Mouse (Mus musculus): ENCODE data around the gene Scmh1.
A peak's percentile ranks its signal among the peaks of the same experiment; 100 is the strongest.

Scmh1 gene

GRCm38 (mm10) chr4:120544896-120545295, 139.8 kb downstream of the Scmh1 start:
- DNase-seq (ENCODE audit: low read depth, low spot score): peak; percentile 51

- DNase-seq (ENCODE audit: low read depth, low spot score): no peak
These were observed 151.5 kb downstream of the Scmh1 start for GRCm38 (mm10) chr4:120556592-120556991.

- DNase-seq (ENCODE audit: low read depth, low spot score): peak; percentile 19
These were observed 160.6 kb downstream of the Scmh1 start for GRCm38 (mm10) chr4:120565726-120566125.

GRCm38 (mm10) chr4:120568005-120568404, 162.9 kb downstream of the Scmh1 start:
- peak; percentile 86 for DNase-seq (ENCODE audit: low read depth, low spot score)

- DNase-seq (ENCODE audit: low read depth, low spot score): no peak
These were observed 163.9 kb downstream of the Scmh1 start for GRCm38 (mm10) chr4:120569025-120569424.

- peak; percentile 89 for DNase-seq (ENCODE audit: low read depth, low spot score)
These were observed 164.7 kb downstream of the Scmh1 start, which contains the start of gene Ctps for GRCm38 (mm10) chr4:120569486-120570437. Gene Ctps, minus strand, starts transcription at chr4:120570276.

GRCm38 (mm10) chr4:120570438-120571069, 165.5 kb downstream of the Scmh1 start:
- peak; percentile 66 for DNase-seq (ENCODE audit: low read depth, low spot score)

- DNase-seq (ENCODE audit: low read depth, low spot score): peak; percentile 91
These were observed 166.0 kb downstream of the Scmh1 start for GRCm38 (mm10) chr4:120571070-120571464.

GRCm38 (mm10) chr4:120571691-120572090, 166.6 kb downstream of the Scmh1 start:
- DNase-seq (ENCODE audit: low read depth, low spot score): no peak
